Mouse (Mus musculus) C2C12 (cell line): Measurements from ENCODE around the gene Tgfb3.

Source experiments
- CTCF ChIP-seq: IDR thresholded peaks from one replicate; pipeline ENCODE4 v1.5.1; 2011; ENCODE audit not compliant: control insufficient read depth, insufficient read depth, insufficient read length
- MAX ChIP-seq: IDR thresholded peaks from one replicate; pipeline ENCODE4 v1.6.1; 2011; ENCODE audit warnings: mild to moderate bottlenecking, control low read depth

DNA sequence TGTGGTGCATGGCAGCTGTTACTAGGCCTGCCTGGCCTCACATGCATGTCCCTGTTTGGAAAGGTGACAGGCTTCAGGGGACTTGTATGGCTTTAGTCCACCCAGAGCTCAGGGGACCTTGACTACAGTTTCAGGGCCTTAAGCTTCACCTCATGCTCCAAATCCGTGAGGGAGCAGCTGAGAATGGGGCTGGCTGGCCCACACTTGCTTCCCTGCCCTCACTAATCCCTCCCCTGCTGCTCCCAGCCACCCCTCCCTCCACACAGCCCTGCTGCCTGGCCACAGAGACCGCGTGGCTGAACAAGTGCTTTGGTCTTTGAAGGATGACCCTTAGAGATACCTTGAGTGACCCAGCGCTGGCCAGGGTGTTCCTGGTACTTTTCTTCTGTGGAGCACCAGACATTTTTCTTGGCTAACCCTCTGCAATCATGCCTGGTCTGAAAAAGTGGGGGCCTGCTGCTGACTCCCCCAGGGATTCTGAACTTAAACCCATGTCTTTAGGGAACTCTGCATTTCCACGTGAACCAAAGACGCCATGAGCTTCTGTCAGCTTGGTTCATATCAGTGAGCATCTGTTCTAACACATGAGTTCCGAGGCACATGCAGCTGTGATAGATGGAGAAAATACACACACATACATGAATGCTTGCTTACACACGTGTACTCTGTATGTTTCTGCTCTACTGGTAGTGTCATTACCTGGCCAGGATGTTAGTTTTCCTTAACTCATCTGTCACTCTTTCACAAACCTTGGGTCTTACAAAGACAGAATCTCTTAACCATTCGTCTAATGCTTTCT is 42.3 kb downstream of the Tgfb3 start:
- TF ChIP-seq CTCF (no peak), MAX (no peak)
